Mouse (Mus musculus): ENCODE measurements around the gene Fam71e2.

The Fam71e2 gene

GRCm38 (mm10) chr7:4739041-4739543, 32.0 kb downstream of the Fam71e2 start:
- DNase-seq = no peak

GRCm38 (mm10) chr7:4732968-4733392, 38.1 kb downstream of the Fam71e2 start:
- DNase-seq = no peak

- no peak for DNase-seq
Observed at GRCm38 (mm10) chr7:4731090-4731489, 40.0 kb downstream of the Fam71e2 start.

GRCm38 (mm10) chr7:4725169-4725568, 45.9 kb downstream of the Fam71e2 start, which contains the start of gene Tmem150b:
Gene Tmem150b (minus strand): TSS chr7:4725249.
- no peak for DNase-seq

- DNase-seq = no peak
Observed at GRCm38 (mm10) chr7:4724359-4724758, 46.7 kb downstream of the Fam71e2 start.

GRCm38 (mm10) chr7:4723508-4723907, 47.6 kb downstream of the Fam71e2 start:
- no peak for DNase-seq

GRCm38 (mm10) chr7:4719276-4719675, 51.8 kb downstream of the Fam71e2 start:
- no peak for DNase-seq

GRCm38 (mm10) chr7:4716955-4717354, 54.1 kb downstream of the Fam71e2 start:
- no peak for DNase-seq

- DNase-seq = no peak
Observed at GRCm38 (mm10) chr7:4712594-4712993, 58.5 kb downstream of the Fam71e2 start.

- no peak for DNase-seq
Observed at GRCm38 (mm10) chr7:4705098-4705497, 66.0 kb downstream of the Fam71e2 start.

Data from thymus, adult 18-20 months (tissue).